Mouse (Mus musculus): ENCODE measurements around the gene Zfpm1.

DNA sequence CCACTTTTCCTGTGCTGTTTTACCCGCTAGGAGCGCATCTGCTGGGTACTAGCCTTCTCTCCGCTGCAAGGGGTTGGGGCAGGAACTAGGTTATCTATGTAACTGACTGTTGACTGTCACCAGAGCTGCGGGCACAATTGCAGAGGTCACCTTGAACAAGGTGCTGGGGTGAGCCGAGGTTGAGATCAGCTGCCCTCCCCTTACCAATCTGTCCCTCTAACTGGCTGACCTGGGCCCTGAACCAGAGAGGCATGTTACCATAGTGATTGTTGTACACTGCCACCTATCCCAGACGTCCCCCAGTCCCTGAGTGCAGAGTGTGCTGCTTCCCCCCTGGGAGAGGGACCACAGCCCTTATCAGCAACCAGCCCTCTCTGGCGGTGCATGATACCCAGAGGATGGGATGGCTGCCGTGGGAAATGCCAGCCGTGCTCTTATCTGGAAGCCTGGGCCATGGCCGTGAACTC lies 39.5 kb downstream of the Zfpm1 start:
- TF ChIP-seq CTCF (IDR thresholded peaks at IDR 0.05; ENCODE audit: low read depth, low read length), result no peak
- no peak for TF ChIP-seq POLR2A (IDR thresholded peaks at IDR 0.05; ENCODE audit: borderline replicate concordance, low read depth, low read length)

Measured in bone marrow macrophage, adult 2 months (primary cell).